Comparison of ENCODE assay signal across 24 mouse cellular contexts in genomic region chr10:14314004-14314581, GRCm38 (mm10).
DNase-seq lines count a peak whose midpoint lies in the region; TF ChIP-seq lines count a peak whose summit lies in the region.
"Had no signal": no experiment of that assay in that cellular context is flagged by ENCODE, and none has a peak within 500 bp of the region (broad histone marks: within the 10 kb centered on the region; RNA-seq: fewer than 3 reads in every experiment).

No protein-coding gene starts in this region.

- 75% methylated on average over 10 of the region's 10 CpGs for WGBS in thymus, adult 2 months

- peak overlapping the region; percentile 26; the same call in 1 of the 2 replicates for H3K4me3 ChIP-seq in thymus, adult 2 months (ENCODE audit: control insufficient read depth, insufficient read depth, low read length)
- H3K4me3 ChIP-seq: embryonic facial prominence, embryonic 10.5 days; embryonic facial prominence, embryonic 15.5 days; forebrain, embryonic 13.5 days; gastrocnemius, adult 2 months; liver, embryonic 12.5 days; midbrain, embryonic 13.5 days had no signal

- peak; percentile 19 to 29 for DNase-seq in left cerebral cortex, adult 18-20 months (ENCODE audit: low spot score in 2 of 2)
- DNase-seq in left cerebral cortex, adult 9 months (ENCODE audit: low spot score in 2 of 2) = no peak
- no peak for DNase-seq in thymus, adult 2 months
- no peak for DNase-seq in thymus, postnatal 0 days (ENCODE audit: low spot score)
- DNase-seq in brain, adult 2 months (ENCODE audit: low read depth, low spot score) = peak; percentile 77
- peak; percentile 65 for DNase-seq in telencephalon, adult 2 months (ENCODE audit: low read depth, low spot score)
- no peak for DNase-seq in kidney, postnatal 36 days
- no peak for DNase-seq in urinary bladder, postnatal 4 days (ENCODE audit: low spot score in 2 of 2)
- DNase-seq: adrenal gland, postnatal 14 days; cerebellum, adult 11-12 months; cerebellum, adult 9-11 months; gastrocnemius, adult 2 months; heart, postnatal 14 days; kidney, adult 2 months; kidney, postnatal 4 days; left cerebral cortex, postnatal 4 days; liver, postnatal 0 days; retina, postnatal 1 day had no signal

- H3K4me1 ChIP-seq in thymus, adult 2 months (replicated peaks; ENCODE audit: control insufficient read depth, insufficient read depth, low read length) = peaks cover 13% of the 10 kb centered on the region
- H3K4me1 ChIP-seq: embryonic facial prominence, embryonic 10.5 days; embryonic facial prominence, embryonic 15.5 days; forebrain, embryonic 13.5 days; liver, embryonic 12.5 days; midbrain, embryonic 13.5 days had no signal

- no peaks in the 10 kb centered on the region for H3K27me3 ChIP-seq in thymus, adult 2 months (ENCODE audit: control insufficient read depth, insufficient read depth, low read length)
- H3K27me3 ChIP-seq: embryonic facial prominence, embryonic 15.5 days; forebrain, embryonic 13.5 days; liver, embryonic 12.5 days; midbrain, embryonic 13.5 days had no signal

- no peak for TF ChIP-seq POLR2A in thymus, adult 2 months (IDR thresholded peaks at IDR 0.05; ENCODE audit: control insufficient read depth, extremely low read depth, insufficient read depth, low read length, poor library complexity)

- no peak for TF ChIP-seq CTCF in thymus, adult 2 months (IDR thresholded peaks at IDR 0.05; ENCODE audit: borderline replicate concordance, control insufficient read depth, extremely low read depth, insufficient read depth, low read length, poor library complexity)

- H3K36me3 ChIP-seq in thymus, adult 2 months (ENCODE audit: control insufficient read depth, insufficient read depth, low read length) = no peaks in the 10 kb centered on the region
- H3K36me3 ChIP-seq: embryonic facial prominence, embryonic 10.5 days; embryonic facial prominence, embryonic 15.5 days; liver, embryonic 12.5 days; midbrain, embryonic 13.5 days had no signal

- peak overlapping the region; percentile 80 for H3K27ac ChIP-seq in thymus, adult 2 months (ENCODE audit: control insufficient read depth, insufficient read depth, low read length)
- H3K27ac ChIP-seq: embryonic facial prominence, embryonic 10.5 days; embryonic facial prominence, embryonic 15.5 days; forebrain, embryonic 13.5 days; gastrocnemius, adult 2 months; liver, embryonic 12.5 days; macrophage; midbrain, embryonic 13.5 days had no signal

Comparison
In these comparisons a context has a peak if more than half of its experiments do, and no peak if none do; other contexts are left out.
1. DNase-seq: peak in left cerebral cortex, adult 18-20 months (2 of 2), brain, adult 2 months (single experiment) and telencephalon, adult 2 months (single experiment); none in left cerebral cortex, adult 9 months (0 of 2), thymus, adult 2 months (single experiment), thymus, postnatal 0 days (single experiment), kidney, postnatal 36 days (0 of 2) and urinary bladder, postnatal 4 days (0 of 2).